Mouse (Mus musculus): ENCODE measurements around the gene Kif22. TPM values are rescaled to one million over a fixed set of nuclear protein-coding genes. Genes with fewer than 3 reads are reported as not detected.

The Kif22 gene
- polyA plus RNA-seq, 1 experiment from 2014 or later = 20.0 TPM

DNA sequence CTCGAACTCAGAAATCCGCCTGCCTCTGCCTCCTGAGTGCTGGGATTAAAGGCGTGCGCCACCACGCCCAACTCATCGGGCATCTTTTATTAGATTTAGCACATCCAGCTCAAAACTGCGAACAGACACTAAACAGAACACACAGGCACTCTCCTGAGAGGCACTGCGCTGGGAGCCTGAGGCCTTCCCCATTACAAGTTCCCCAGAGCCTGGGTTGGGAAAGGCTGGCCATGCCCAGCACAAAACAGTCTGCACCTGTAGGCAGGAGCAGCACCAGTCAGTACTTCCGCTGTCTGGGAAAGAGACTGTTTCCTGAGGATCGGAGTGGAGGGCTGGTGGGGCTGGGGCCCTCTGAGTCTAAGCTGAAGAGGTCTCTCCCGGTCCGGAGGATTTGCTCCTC is 27.3 kb downstream of the Kif22 start:
- no peak for ATAC-seq (ENCODE audit: low FRiP score)
- Histone ChIP-seq H3K4me3 (replicated peaks) (0 out of 2 replicates have a peak overlapping the region, but pooled peaks have one; percentile 68), H3K27ac (replicated peaks) (no peak overlapping the region), H3K9ac (replicated peaks) (peak overlapping the region; percentile 92; the same call in 1 of the 2 replicates), H3K9me3 (replicated peaks) (no peaks in the 10 kb centered on the region), H3K4me2 (peak overlapping the region; percentile 88), H3K27me3 (replicated peaks) (no peaks in the 10 kb centered on the region), H3K36me3 (peaks cover 24% of the 10 kb centered on the region), H3K4me1 (peaks cover 59% of the 10 kb centered on the region)
- WGBS = 97% methylated on average over 12 of the region's 12 CpGs

DNA sequence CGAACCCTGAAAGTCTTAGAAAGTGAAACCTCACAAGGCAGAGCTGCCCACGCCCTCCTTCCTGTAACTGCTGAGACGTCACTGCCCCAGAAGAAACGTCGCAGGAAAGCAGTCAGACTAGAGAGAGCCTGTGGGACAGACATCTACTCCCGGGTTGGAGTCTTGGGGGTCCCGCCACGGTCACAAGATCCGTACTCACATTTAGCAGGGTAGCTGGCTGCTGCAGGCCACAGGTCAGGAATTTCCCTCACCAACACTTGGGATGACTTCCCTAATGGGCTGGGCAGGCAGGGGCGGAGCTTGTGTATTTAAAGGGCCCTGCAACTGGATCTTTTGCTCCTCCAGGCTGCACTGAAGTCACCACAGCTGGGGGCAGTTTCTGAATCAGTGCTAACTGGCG is 28.0 kb downstream of the Kif22 start, which contains the start of gene Mvp:
TSS of gene Mvp (minus strand) at position 302 of the 400 bp plus-strand sequence.
- Histone ChIP-seq H3K4me3 (replicated peaks) (peak within 1 kb of the TSS; percentile 68), H3K27me3 (replicated peaks) (no peaks in the 10 kb centered on the region), H3K9ac (replicated peaks) (peak within 1 kb of the TSS; percentile 92; the same call in 1 of the 2 replicates), H3K27ac (replicated peaks) (no peak within 1 kb of the TSS), H3K4me1 (peaks cover 53% of the 10 kb centered on the region), H3K36me3 (peaks cover 24% of the 10 kb centered on the region), H3K4me2 (peak within 1 kb of the TSS; percentile 88), H3K9me3 (replicated peaks) (no peaks in the 10 kb centered on the region)
- 64% methylated on average over 11 of the region's 11 CpGs for WGBS
- ATAC-seq (ENCODE audit: low FRiP score) = no peak

DNA sequence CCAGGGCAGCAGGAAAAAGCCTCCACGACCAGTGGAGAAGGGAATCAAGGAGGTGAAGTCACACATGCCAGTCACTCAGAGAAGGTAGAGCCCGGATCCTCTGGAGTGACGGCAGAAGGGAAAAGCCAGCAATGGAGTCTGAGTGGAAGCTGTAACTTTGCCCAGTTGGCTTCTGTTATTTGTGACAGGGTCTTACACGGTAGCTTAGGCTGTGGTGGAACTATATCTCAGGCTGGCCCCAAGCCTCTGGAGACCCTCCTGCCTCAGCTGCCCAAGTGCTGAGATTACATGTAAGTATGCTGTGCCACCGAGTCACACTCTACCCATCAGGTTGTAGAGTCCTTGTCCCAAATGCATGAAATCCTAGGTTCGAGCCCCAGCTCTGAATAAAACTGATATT is 28.9 kb downstream of the Kif22 start:
- Histone ChIP-seq H3K36me3 (peaks cover 24% of the 10 kb centered on the region), H3K9me3 (replicated peaks) (no peaks in the 10 kb centered on the region), H3K27me3 (replicated peaks) (no peaks in the 10 kb centered on the region), H3K4me2 (no peak overlapping the region), H3K27ac (replicated peaks) (no peak overlapping the region), H3K4me3 (replicated peaks) (no peak overlapping the region), H3K9ac (replicated peaks) (no peak overlapping the region), H3K4me1 (peaks cover 43% of the 10 kb centered on the region)
- no peak for ATAC-seq (ENCODE audit: low FRiP score)
- 94% methylated on average over 6 of the region's 6 CpGs for WGBS

DNA sequence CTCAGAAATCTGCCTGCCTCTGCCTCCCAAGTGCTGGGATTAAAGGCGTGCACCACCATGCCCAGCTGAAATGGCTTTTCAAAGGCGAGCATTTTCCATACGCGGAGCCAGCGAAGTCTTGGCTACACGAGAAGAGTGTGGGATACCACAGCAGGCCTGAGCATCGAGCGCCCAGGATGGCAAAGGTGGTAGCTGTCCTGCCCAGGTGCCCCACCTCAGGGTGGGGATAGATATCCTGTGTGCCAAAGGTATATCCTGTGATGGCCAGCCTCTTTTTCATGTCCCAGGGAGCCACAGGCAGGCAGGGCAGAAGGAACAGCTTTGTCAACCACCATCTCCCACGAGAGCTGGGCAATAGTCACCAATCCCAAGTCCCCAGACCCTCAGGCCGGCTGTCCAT is 29.4 kb downstream of the Kif22 start:
- H3K9ac ChIP-seq (replicated peaks) = no peak overlapping the region
- no peaks in the 10 kb centered on the region for H3K27me3 ChIP-seq (replicated peaks)
- peaks cover 24% of the 10 kb centered on the region for H3K36me3 ChIP-seq
- H3K27ac ChIP-seq (replicated peaks) = no peak overlapping the region
- no peaks in the 10 kb centered on the region for H3K9me3 ChIP-seq (replicated peaks)
- H3K4me3 ChIP-seq (replicated peaks) = no peak overlapping the region
- H3K4me1 ChIP-seq = peaks cover 38% of the 10 kb centered on the region
- no peak overlapping the region for H3K4me2 ChIP-seq
- ATAC-seq (ENCODE audit: low FRiP score) = no peak
- 95% methylated on average over 10 of the region's 10 CpGs for WGBS

DNA sequence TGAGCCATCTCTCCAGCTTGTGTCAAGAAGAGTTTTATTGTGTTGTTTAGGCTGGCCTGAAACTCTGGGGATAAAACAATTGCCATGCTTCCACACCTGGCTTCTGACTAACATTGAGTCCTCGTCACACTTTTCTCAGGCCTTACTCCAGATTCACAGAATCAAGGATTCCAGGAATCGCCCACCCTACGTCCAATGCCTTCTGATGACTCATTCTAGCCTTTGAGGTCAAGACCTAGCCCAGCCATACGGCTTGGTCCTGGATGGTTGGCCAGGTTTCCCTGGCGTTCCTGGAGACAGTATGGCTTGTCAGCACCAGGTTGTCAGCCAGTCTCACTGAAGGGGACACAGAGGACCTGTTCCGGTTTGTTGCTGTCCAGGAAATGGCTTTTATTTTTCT is 29.9 kb downstream of the Kif22 start:
- WGBS = 89% methylated on average over 6 of the region's 6 CpGs
- H3K27ac ChIP-seq (replicated peaks) = no peak overlapping the region
- H3K27me3 ChIP-seq (replicated peaks) = no peaks in the 10 kb centered on the region
- ATAC-seq (ENCODE audit: low FRiP score) = no peak
- no peak overlapping the region for H3K9ac ChIP-seq (replicated peaks)
- no peak overlapping the region for H3K4me3 ChIP-seq (replicated peaks)
- H3K4me2 ChIP-seq = no peak overlapping the region
- H3K36me3 ChIP-seq = peaks cover 24% of the 10 kb centered on the region
- no peaks in the 10 kb centered on the region for H3K9me3 ChIP-seq (replicated peaks)
- H3K4me1 ChIP-seq = peaks cover 33% of the 10 kb centered on the region

DNA sequence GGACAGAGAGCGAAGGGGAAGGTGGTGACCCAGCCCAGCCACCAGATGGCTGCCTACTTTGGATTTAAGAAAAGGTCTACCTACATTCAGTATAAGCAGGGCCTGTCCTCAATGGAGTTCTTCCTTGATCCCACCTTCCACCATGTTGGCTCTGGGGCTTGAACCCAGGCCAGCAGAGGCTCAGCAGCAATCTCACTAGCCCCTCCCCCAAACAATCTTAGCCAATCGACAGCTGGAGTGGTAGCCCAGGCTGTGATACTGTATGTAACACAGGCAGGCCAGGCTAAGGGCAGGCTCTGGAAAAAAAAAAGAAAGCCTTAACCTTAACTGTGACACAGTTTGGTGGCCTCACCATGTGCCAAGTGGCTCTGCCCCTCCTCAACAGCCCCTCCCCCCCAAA is 30.6 kb downstream of the Kif22 start:
- no peak overlapping the region for H3K4me3 ChIP-seq (replicated peaks)
- no peaks in the 10 kb centered on the region for H3K9me3 ChIP-seq (replicated peaks)
- no peaks in the 10 kb centered on the region for H3K27me3 ChIP-seq (replicated peaks)
- no peak overlapping the region for H3K4me2 ChIP-seq
- H3K4me1 ChIP-seq = peaks cover 31% of the 10 kb centered on the region
- 83% methylated on average over 2 of the region's 2 CpGs for WGBS
- peaks cover 24% of the 10 kb centered on the region for H3K36me3 ChIP-seq
- H3K9ac ChIP-seq (replicated peaks) = no peak overlapping the region
- no peak overlapping the region for H3K27ac ChIP-seq (replicated peaks)
- ATAC-seq (ENCODE audit: low FRiP score) = no peak

GRCm38 (mm10) chr7:127011051-127011450 is 31.2 kb downstream of the Kif22 start:
- H3K4me1 ChIP-seq = peaks cover 29% of the 10 kb centered on the region
- peaks cover 24% of the 10 kb centered on the region for H3K36me3 ChIP-seq
- H3K4me2 ChIP-seq = no peak overlapping the region
- no peak overlapping the region for H3K4me3 ChIP-seq (replicated peaks)
- H3K9me3 ChIP-seq (replicated peaks) = no peaks in the 10 kb centered on the region
- ATAC-seq (ENCODE audit: low FRiP score) = no peak
- no peaks in the 10 kb centered on the region for H3K27me3 ChIP-seq (replicated peaks)
- H3K9ac ChIP-seq (replicated peaks) = no peak overlapping the region
- 96% methylated on average over 2 of the region's 2 CpGs for WGBS
- H3K27ac ChIP-seq (replicated peaks) = no peak overlapping the region

DNA sequence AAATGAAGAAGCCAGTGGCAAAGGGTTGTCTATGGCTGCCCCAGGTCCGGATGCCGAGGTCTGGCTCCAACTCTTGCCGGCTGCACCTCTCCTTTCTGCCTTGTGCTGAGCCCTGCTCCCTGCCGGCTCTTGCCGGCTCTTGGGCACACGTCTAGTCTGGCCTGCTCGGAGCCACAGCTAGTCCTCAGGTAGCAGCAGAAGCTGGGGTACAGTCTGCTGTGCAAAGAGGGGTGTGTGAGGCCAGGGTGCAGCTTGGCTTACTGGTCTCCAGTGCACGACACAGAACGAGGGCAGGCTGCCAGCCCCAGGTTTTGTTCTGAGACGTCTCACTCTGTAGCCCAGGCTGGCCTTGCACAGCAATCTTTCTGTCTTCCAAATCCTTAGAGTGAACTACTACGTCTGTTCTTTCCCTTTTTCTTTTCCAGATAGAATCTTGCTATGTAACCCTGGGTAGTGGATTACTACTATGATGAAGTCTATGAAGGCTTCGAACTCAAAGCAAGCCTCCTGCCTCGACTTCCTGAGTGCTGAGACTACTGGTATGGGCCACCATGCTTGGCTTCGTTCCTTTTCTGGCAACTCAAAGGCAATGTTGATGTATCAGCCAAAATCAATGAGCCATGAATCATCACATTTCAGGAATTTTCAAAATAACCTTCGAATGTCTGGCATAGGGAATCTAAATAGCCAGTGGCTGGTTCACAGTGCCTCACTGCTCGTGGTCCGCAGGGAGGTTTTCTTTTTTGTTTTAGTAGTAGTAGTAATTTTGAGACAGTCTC is 32.8 kb downstream of the Kif22 start:
- no peak for ATAC-seq (ENCODE audit: low FRiP score)
- Histone ChIP-seq H3K4me1 (peaks cover 13% of the 10 kb centered on the region), H3K4me3 (replicated peaks) (no peak overlapping the region), H3K36me3 (peaks cover 15% of the 10 kb centered on the region), H3K4me2 (no peak overlapping the region), H3K9me3 (replicated peaks) (no peaks in the 10 kb centered on the region), H3K27me3 (replicated peaks) (no peaks in the 10 kb centered on the region), H3K27ac (replicated peaks) (0 out of 2 replicates have a peak overlapping the region, but pooled peaks have one; percentile 24), H3K9ac (replicated peaks) (no peak overlapping the region)
- WGBS = 84% methylated on average over 17 of the region's 17 CpGs

DNA sequence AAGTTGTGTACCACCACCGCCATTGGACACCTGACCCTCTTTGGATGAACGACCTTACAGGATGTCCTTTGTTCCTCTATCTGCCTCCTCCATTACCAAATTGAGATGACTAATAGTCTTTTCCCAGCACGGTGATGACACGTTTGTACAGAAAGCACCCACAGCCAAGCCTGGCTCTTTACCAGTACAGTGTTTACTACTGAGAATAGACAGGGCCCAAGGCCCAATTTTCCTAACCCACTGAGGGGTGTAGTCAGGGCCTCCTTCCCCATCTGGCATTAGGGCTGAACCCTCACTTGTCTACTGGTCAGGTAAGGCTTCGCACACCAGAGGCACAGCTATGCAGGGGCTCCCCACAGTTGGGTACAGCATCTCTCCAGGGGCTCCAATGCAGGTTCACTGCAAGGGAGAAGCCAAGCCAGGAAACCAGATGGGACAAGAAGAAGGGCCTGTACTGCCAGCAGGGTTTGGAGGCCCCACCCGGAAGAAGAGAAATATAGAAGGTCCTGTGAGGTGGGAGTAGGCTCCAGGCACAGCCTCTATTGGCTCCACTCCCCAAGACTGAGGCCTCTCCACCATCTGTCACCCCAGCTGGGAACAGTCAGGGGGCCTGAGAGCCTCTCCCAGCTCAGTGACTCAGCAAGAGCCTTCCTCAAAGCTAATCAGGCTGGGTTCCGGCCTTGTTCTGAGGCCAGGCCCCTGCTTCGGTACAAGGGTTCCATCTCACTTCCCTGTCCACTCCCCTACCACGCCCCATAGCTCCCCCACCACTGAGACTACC is 33.8 kb downstream of the Kif22 start:
- no peaks in the 10 kb centered on the region for H3K9me3 ChIP-seq (replicated peaks)
- H3K9ac ChIP-seq (replicated peaks) = no peak overlapping the region
- 54% methylated on average over 9 of the region's 9 CpGs for WGBS
- peaks cover 7% of the 10 kb centered on the region for H3K36me3 ChIP-seq
- peaks cover 3% of the 10 kb centered on the region for H3K4me1 ChIP-seq
- no peak overlapping the region for H3K4me2 ChIP-seq
- no peaks in the 10 kb centered on the region for H3K27me3 ChIP-seq (replicated peaks)
- no peak overlapping the region for H3K4me3 ChIP-seq (replicated peaks)
- no peak for ATAC-seq (ENCODE audit: low FRiP score)
- H3K27ac ChIP-seq (replicated peaks) = peak overlapping the region; percentile 24

GRCm38 (mm10) chr7:127007313-127008024 is 34.8 kb downstream of the Kif22 start:
- Histone ChIP-seq H3K27ac (replicated peaks) (no peak overlapping the region), H3K9me3 (replicated peaks) (no peaks in the 10 kb centered on the region), H3K4me2 (no peak overlapping the region), H3K4me1 (no peaks in the 10 kb centered on the region), H3K9ac (replicated peaks) (no peak overlapping the region), H3K36me3 (no peaks in the 10 kb centered on the region), H3K4me3 (replicated peaks) (no peak overlapping the region), H3K27me3 (replicated peaks) (no peaks in the 10 kb centered on the region)
- ATAC-seq (ENCODE audit: low FRiP score) = no peak
- WGBS = 88% methylated on average over 6 of the region's 6 CpGs

DNA sequence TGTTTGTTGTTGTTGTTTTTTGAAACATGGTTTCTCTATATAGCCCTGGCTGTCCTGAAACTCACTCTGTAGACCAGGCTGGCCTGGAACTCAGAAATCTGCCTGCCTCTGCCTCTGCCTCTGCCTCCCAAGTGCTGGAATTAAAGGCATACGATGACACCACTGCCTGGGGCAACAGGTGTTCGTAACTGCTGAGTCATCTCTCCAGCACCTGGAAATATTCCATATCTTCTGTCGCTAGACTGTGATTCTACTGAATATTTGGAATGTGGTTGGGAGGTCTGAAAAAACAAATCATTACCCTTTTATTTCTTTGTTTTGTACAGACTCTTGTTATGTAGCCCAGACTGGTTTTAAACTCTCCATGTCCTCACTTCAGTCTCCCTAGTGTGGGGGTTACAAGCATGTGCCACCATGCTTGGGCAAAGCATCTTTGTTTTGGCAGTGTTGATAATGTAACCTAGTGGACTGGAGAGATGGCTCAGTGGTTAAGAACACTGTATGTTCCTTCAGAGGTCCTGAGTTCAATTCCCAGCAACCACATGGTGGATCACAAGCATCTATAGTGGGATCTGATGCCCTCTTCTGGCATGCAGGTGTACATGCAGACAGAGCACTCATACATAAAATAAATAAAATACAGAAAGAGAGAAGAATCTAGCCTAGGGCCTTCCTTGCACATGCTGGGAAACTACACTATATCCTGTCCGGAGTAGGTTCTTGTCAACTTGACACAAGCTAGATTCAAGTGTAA is 38.0 kb downstream of the Kif22 start:
- Histone ChIP-seq H3K4me2 (no peak overlapping the region), H3K4me1 (no peaks in the 10 kb centered on the region)
- 91% methylated on average over 4 of the region's 4 CpGs for WGBS

More for the DNA sequence above, 38.0 kb downstream of the Kif22 start:
- H3K4me3 ChIP-seq (replicated peaks) = no peak overlapping the region
- ATAC-seq (ENCODE audit: low FRiP score) = no peak
- no peaks in the 10 kb centered on the region for H3K36me3 ChIP-seq
- H3K27ac ChIP-seq (replicated peaks) = no peak overlapping the region
- H3K9ac ChIP-seq (replicated peaks) = no peak overlapping the region
- H3K27me3 ChIP-seq (replicated peaks) = no peaks in the 10 kb centered on the region
- H3K9me3 ChIP-seq (replicated peaks) = no peaks in the 10 kb centered on the region
